Mouse (Mus musculus) G1E (cell line): Measurements from ENCODE around the gene Smndc1.

ENCODE experiments used
- CTCF ChIP-seq: IDR thresholded peaks from 2 replicates; pipeline ENCODE4 v1.5.1; 2012; ENCODE audit warnings: low read depth, low read length, inconsistent platforms, mixed read lengths
- GATA1 ChIP-seq: IDR thresholded peaks from 2 replicates; pipeline ENCODE4 v1.6.1; 2012; ENCODE audit warnings: borderline replicate concordance, low read length, inconsistent platforms, mixed read lengths

DNA sequence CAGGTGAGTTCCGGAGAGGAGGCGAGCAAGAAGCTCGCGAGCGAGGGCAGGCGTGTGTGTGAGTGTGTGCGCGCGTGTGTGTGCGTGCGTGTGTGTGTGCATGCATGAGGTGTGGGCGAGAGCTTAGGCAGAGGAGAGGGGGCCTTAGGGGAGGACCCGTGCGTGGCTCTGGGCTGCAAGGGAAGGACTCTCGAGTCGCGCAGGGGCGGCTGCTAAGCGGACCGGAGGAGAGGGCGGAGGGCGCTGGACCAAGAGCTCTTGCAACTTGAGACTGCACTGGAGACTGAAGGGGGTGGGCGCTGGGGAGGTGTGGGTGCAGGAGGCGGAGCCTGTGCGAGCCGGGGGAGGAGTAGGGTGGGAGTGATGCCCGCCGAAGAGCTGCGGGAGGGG, 60.4 kb downstream of the Smndc1 start:
- TF ChIP-seq CTCF (no peak), GATA1 (no peak)
